Mouse (Mus musculus) right cerebral cortex, postnatal 25 days (tissue): ENCODE measurements around the gene Cebpa.

Experiments
- DNase-seq: peaks from one replicate; pipeline ENCODE4 v3.0.0; 2022

The Cebpa gene

DNA sequence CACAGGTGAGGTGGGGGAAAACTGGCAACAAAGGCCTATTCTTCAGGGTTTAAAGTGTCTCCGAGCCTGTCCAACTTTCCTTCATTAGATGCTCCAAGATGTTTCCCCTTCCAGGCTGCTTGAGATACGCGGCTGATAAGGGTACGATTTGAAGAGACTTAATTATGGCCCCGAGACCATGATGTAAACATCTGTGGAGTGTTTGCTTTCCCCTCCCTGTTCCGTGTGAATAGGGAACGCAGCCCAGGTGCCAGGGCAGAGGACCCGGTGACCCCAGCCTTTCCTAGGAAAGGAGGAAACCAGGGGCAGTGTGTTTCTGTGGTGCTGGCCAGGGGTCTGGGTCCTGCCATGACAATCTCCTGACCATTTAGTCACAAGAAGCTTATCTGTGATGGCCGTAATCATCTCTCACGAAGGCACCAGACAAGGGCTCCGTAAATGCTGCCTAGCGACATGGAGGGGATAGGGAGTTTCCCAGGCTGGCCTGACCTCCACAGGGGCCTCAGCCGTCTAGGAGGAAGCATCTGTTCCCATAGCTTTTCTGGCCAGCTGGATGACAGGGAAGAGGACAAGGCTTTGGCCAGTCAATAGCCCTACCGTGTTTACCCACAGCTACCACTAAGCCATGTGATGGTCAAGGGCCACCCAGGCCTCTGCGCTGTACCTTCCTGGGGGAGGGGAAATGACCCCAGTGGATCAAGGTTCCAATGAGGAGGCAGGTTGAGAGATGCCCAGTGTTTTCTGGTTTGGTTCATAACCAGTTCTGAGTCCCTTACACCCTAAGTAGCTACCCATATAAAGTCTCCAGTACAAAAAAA lies 30.7 kb downstream of the Cebpa start:
- no peak for DNase-seq

DNA sequence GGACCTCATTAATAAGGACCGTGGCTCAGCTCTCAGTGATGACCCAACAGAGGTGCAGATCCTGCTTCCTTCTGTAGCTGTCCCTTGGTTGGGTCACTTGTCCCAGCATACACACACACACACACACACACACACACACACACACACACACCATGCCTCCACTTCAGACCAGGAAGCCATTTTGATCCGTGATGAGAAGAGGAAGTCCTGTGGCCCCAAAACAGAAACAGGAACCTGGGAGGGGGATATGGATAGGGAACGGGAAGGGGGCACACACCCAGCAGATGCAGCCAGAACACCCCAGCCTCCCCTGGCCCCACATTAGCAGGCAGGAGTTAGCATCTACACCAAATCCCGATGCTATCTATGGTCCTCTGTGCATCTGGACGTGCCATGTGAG lies 31.8 kb downstream of the Cebpa start:
- DNase-seq: no peak

DNA sequence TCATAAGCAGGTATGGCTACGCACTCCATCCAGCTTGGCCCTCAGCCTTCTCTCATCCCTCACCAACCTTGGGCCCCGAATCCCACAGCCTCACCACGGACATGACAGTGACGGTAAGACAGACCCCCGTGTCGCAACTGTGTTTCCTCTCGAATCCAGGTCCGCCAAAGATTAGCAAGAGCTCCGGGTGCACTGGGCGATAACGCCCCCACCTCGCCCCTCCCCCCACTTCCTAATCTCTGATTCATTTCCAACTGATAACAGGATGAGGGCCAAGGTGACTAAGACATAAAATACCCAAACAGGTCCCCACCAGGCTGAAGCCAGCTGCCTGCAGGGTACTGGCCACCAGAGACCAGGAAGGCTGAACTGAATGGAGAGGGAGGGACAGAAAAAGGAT lies 35.4 kb downstream of the Cebpa start:
- DNase-seq: no peak

DNA sequence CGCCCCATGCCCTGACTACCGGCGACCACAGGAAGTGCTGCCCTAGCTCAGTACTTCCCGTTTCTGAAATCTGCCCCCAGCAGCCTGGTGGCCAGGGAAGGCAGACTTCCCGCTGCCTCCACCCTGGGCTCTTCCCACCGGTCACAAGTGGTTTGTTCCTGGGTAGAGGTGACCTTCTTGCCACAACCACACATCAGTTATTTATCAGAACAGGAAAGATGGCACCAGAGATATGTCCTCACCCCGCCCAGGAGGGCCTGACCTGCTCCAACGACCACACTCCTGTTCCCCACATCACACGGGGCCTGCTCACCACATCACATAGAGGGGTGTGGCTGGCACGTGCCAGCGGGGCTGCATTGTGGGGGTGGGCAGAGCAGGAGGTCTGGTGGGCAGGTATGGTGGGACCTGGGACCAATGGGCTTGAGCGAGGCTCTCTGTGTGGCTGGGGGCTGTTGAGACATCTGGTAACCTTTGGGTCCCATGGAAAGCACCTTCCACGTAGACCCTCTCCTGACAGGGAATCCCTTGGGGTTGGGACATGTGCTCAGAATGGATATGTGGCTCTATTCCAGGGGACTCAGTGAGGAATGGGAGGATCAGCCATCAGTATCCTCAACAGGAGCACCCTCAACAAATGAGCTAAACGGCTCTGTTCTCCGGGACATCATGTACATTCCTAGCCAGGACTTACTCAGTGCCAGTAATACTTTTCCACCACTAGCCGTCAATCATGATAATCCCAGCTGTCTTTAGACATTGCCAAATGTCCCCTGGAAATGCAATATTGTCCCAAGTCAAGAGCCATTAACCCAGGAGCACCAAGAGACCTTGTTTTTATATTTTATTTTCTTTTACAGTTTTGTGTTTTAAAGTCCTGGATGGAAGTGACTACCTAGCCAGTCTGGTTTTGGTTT lies 37.7 kb downstream of the Cebpa start:
- DNase-seq: no peak

DNA sequence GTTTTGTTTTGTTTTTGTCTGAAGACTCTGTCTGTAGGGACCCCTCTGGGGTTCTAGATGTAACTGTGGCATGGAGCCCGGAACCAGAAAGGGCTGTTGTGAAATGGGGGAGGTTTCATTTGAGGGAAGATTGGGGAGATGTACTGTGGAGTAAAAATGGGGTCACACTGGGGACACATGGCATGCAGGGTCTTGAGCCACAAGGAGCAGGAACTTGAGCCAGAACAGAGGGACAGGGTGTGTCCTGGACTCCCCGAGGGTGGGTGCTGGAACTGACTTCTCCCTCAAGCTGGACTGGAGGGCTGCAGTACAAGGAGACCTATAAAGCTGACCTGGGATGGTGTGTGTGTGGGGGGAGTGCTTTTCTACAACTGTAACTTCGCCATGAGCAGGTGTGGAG lies 38.4 kb downstream of the Cebpa start:
- DNase-seq: no peak

DNA sequence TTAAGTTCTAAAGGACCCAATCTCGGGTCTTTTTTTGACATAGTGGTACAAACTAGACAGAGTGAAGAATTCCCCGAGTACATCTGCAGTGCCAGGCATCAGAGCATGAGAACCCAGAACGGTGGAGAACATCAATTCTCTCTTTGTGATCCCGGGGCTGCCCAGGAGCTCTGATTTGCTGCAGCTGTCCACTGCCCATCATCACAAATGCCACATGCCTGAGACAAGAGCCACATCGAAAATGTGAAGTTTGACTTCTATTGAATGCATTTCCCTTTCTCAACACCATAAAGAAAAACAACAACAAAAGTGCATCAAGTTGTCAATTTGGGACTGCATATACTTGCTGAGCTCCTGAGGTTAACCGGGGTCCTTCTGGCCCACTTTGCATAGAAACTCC lies 43.4 kb downstream of the Cebpa start:
- DNase-seq: no peak

DNA sequence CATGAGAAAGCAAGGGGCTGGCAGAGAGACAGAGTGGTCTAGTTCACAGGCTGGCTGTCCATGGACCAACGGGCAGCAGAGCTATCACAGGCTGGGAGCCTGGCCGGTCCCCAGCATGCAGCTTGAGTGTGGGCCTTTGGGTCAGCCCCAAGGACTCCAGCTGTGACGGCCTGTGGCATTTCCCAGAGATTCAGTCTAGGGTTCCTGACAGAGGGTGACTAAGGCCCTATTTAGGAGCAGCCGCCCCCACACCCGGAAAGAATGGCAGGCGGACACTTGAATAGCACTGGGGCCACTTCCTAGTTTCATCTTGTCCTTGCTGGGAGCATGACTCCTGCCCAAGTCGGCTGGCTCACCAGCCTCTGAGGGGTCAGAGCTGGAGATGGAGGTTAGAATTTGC lies 44.5 kb downstream of the Cebpa start:
- no peak for DNase-seq

DNA sequence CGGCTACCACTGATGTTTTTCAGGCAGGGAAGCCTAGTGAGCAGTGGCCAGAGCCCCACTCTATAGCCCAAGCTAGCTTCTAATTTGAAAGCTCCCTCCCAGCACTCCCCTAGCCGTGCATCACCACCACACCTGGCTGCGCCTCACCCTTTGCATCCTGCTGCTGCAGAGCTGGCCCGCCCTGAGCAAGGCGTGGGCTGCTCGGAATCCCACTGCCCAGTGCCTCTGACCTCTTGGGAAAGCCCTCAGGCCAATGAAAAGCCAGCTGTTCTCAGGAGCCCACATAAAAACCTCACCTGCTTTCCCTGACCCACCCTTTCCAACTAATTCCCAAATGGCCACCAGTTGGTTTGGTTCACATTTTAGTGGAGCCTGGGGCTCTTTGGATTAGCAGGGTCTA lies 45.0 kb downstream of the Cebpa start:
- no peak for DNase-seq

DNA sequence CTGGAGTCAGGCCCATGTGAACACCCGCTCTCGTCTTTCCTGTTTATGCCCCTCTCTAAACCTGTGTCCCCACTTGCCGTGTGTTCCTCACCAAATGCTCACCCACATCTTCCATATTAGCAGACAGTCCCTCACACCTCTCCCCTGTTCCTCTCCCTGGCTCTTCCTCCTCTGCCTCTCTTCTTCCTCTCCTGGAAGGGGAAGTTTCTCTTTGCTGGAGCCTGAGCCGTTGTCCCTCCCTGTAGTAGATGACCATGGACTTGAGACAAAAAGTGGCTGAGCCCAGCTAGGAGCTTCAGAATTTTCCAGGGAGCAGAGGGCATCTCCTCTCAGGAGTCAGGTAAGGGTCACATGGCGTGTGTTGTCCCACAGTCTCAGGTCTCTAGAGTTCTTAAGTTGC lies 47.9 kb downstream of the Cebpa start:
- DNase-seq: no peak

DNA sequence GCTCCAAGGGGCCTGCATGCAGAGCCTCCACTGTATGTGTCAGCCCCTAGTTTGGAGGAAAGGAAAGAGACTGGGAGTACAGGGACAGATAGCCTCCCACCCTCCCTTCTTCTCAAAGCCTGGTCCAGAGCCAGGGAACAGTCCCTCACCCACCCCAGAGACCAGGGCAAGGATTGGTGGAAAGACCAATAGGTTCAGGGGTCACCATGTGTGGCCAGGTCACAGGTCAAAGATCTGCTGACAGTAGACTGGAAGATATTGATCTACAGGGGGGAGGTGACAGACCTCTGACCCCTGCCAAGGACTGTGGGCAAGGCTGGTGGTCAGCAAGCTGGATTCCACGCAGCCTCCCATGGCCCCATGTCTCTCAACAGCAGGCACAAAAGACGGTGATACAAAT lies 48.8 kb downstream of the Cebpa start:
- DNase-seq: no peak

DNA sequence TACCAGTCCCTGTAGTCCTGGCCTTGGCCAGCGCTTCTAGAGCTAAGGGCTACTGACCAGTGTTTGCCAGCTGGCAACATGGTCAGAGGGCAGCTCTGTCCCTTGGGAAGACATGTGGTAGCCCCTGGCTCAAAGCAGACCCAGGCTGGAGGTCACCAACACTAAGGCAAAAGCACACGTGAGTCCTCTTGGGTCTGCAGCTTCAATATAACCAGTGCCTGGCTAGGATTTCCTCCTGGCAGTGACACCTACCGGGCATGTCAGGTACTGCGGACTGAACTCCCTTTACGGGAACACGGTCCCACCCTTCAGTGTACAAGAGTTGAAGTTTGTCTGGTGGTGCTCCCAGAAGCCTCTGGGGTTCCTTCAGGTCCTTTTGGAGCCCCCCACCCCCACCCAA lies 50.2 kb downstream of the Cebpa start:
- peak; percentile 81 for DNase-seq
